Mouse (Mus musculus) intestine, embryonic 16.5 days (tissue): Measurements from ENCODE around the gene Cox20. TPM values are rescaled to one million over a fixed set of nuclear protein-coding genes. Genes with fewer than 3 reads are reported as not detected.

Source experiments
- ATAC-seq: fragments of 200-750 bp; cut with Nextera tagmentation; 2 replicates; pipeline ENCODE4 v1.8.0; 2017; ENCODE audit warnings: moderate TSS enrichment, moderate library complexity
- H3K27ac ChIP-seq: fragments of 300-500 bp; sonication (generic); 2 replicates; pipeline ENCODE4 v1.5.1; 2014; ENCODE audit warnings: mild to moderate bottlenecking, low read length
- H3K27me3 ChIP-seq: fragments of 300-500 bp; sonication (generic); replicated peaks from 2 replicates; pipeline ENCODE4 v1.6.1; 2014; ENCODE audit warnings: low read length, control low read depth, mixed read lengths; ENCODE audit not compliant: control insufficient read depth, insufficient read depth
- H3K36me3 ChIP-seq: fragments of 300-500 bp; sonication (generic); 2 replicates; pipeline ENCODE4 v1.6.1; 2014; ENCODE audit warnings: low read length, control low read depth; ENCODE audit not compliant: control insufficient read depth, insufficient read depth
- H3K4me1 ChIP-seq: fragments of 300-500 bp; sonication (generic); 2 replicates; pipeline ENCODE4 v1.6.1; 2014; ENCODE audit warnings: low read length, control low read depth, mixed read lengths; ENCODE audit not compliant: control insufficient read depth, insufficient read depth
- H3K4me2 ChIP-seq: fragments of 300-500 bp; sonication (generic); 2 replicates; pipeline ENCODE4 v1.6.1; 2014; ENCODE audit warnings: low read depth, low read length, control low read depth
- H3K4me3 ChIP-seq: fragments of 300-500 bp; sonication (generic); 2 replicates; pipeline ENCODE4 v1.5.1; 2014; ENCODE audit warnings: mild to moderate bottlenecking, low read length
- H3K9ac ChIP-seq: fragments of 300-500 bp; sonication (generic); 2 replicates; pipeline ENCODE4 v1.6.1; 2014; ENCODE audit warnings: low read depth, low read length
- H3K9me3 ChIP-seq: fragments of 300-500 bp; sonication (generic); 2 replicates; pipeline ENCODE4 v1.6.1; 2016; ENCODE audit warnings: low read length, control low read depth; ENCODE audit not compliant: control insufficient read depth
- WGBS: fragments of 180-500 bp; shearing (Covaris S2); extraction: QIAGEN DNeasy Blood & Tissue Kit; methylation state at CpG from one replicate; pipeline ENCODE4 v1.1.7; 2014; 5-methylcytosine and 5-hydroxymethylcytosine counted together
- polyA plus RNA-seq: library from polyadenylated mRNA; unstranded; fragments of >200 nt; fragmentation: Nextera tagmentation; extraction: Ambion mirVana; gene quantifications from 2 replicates; pipeline ENCODE4 v1.2.1, GENCODE M21; 2015

The Cox20 gene
- polyA plus RNA-seq, 1 experiment from 2014 or later, result 142 TPM

- no peaks in the 10 kb centered on the region for H3K27me3 ChIP-seq
- ATAC-seq, result peak; percentile 66
- peak overlapping the region; percentile 55 for H3K4me2 ChIP-seq
- peaks cover 15% of the 10 kb centered on the region for H3K4me1 ChIP-seq
- peak overlapping the region; percentile 89 for H3K9ac ChIP-seq
- H3K9me3 ChIP-seq, result no peaks in the 10 kb centered on the region
- WGBS, result under 1% methylated on average over 17 of the region's 17 CpGs
- peak overlapping the region; percentile 71 for H3K4me3 ChIP-seq
- H3K36me3 ChIP-seq, result peaks cover under 1% of the 10 kb centered on the region; the same call in 1 of the 2 replicates
- H3K27ac ChIP-seq, result peak overlapping the region; percentile 99
Observed at GRCm38 (mm10) chr1:178318002-178318388, 935 bp upstream of the Cox20 start.

GRCm38 (mm10) chr1:178319295-178320037 lies 536 bp downstream of the Cox20 start:
- Histone ChIP-seq H3K4me1 (peaks cover 15% of the 10 kb centered on the region), H3K9ac (peak overlapping the region; percentile 89), H3K4me3 (peak overlapping the region; percentile 71), H3K27ac (peak overlapping the region; percentile 99), H3K36me3 (peaks cover 7% of the 10 kb centered on the region; the same call in 1 of the 2 replicates), H3K27me3 (no peaks in the 10 kb centered on the region), H3K9me3 (no peaks in the 10 kb centered on the region), H3K4me2 (peak overlapping the region; percentile 83)
- WGBS, result 2% methylated on average over 12 of the region's 12 CpGs
- peak; percentile 36 for ATAC-seq

GRCm38 (mm10) chr1:178320038-178320722 lies 1.2 kb downstream of the Cox20 start:
- Histone ChIP-seq H3K4me2 (peak overlapping the region; percentile 83), H3K36me3 (peaks cover 7% of the 10 kb centered on the region; the same call in 1 of the 2 replicates)
- WGBS, result 16% methylated on average over 8 of the region's 8 CpGs

GRCm38 (mm10) chr1:178320723-178321590 lies 2.0 kb downstream of the Cox20 start:
- H3K9ac ChIP-seq, result peak overlapping the region; percentile 89; the same call in 1 of the 2 replicates
- 41% methylated on average over 5 of the region's 5 CpGs for WGBS
- H3K4me1 ChIP-seq, result peaks cover 15% of the 10 kb centered on the region
- no peak for ATAC-seq
- H3K36me3 ChIP-seq, result peaks cover 7% of the 10 kb centered on the region; the same call in 1 of the 2 replicates
- no peaks in the 10 kb centered on the region for H3K27me3 ChIP-seq
- peak overlapping the region; percentile 83 for H3K4me2 ChIP-seq
- H3K4me3 ChIP-seq, result peak overlapping the region; percentile 71
- peak overlapping the region; percentile 99; the same call in 1 of the 2 replicates for H3K27ac ChIP-seq
- no peaks in the 10 kb centered on the region for H3K9me3 ChIP-seq

More at GRCm38 (mm10) chr1:178320038-178320722, 1.2 kb downstream of the Cox20 start:
- no peaks in the 10 kb centered on the region for H3K27me3 ChIP-seq
- no peak for ATAC-seq
- peaks cover 15% of the 10 kb centered on the region for H3K4me1 ChIP-seq
- peak overlapping the region; percentile 89 for H3K9ac ChIP-seq
- H3K4me3 ChIP-seq, result peak overlapping the region; percentile 71
- H3K27ac ChIP-seq, result peak overlapping the region; percentile 99
- H3K9me3 ChIP-seq, result no peaks in the 10 kb centered on the region

GRCm38 (mm10) chr1:178321730-178322357 lies 2.9 kb downstream of the Cox20 start:
- Histone ChIP-seq H3K9ac (no peak overlapping the region), H3K4me1 (peaks cover 15% of the 10 kb centered on the region), H3K4me3 (no peak overlapping the region), H3K36me3 (peaks cover 7% of the 10 kb centered on the region; the same call in 1 of the 2 replicates), H3K4me2 (0 out of 2 replicates have a peak overlapping the region, but pooled peaks have one; percentile 83), H3K27ac (no peak overlapping the region), H3K9me3 (no peaks in the 10 kb centered on the region), H3K27me3 (no peaks in the 10 kb centered on the region)
- WGBS, result 62% methylated on average over 4 of the region's 4 CpGs
- ATAC-seq, result no peak

- no peak overlapping the region for H3K4me2 ChIP-seq
- H3K4me1 ChIP-seq, result peaks cover 12% of the 10 kb centered on the region
- WGBS, result 87% methylated on average over 1 of the region's 1 CpGs
Observed at GRCm38 (mm10) chr1:178323235-178323634, 4.3 kb downstream of the Cox20 start.

GRCm38 (mm10) chr1:178324568-178324967 lies 5.6 kb downstream of the Cox20 start:
- Histone ChIP-seq H3K36me3 (peaks cover 10% of the 10 kb centered on the region; the same call in 1 of the 2 replicates), H3K9ac (no peak overlapping the region), H3K9me3 (no peaks in the 10 kb centered on the region), H3K27me3 (no peaks in the 10 kb centered on the region), H3K4me3 (no peak overlapping the region), H3K4me2 (no peak overlapping the region), H3K4me1 (peaks cover 12% of the 10 kb centered on the region), H3K27ac (no peak overlapping the region)
- 89% methylated on average over 1 of the region's 1 CpGs for WGBS
- ATAC-seq, result no peak

More at GRCm38 (mm10) chr1:178323235-178323634, 4.3 kb downstream of the Cox20 start:
- no peaks in the 10 kb centered on the region for H3K27me3 ChIP-seq
- no peak for ATAC-seq
- H3K27ac ChIP-seq, result no peak overlapping the region; the same call in 1 of the 2 replicates
- H3K4me3 ChIP-seq, result no peak overlapping the region
- no peak overlapping the region for H3K9ac ChIP-seq
- peaks cover 7% of the 10 kb centered on the region; the same call in 1 of the 2 replicates for H3K36me3 ChIP-seq
- H3K9me3 ChIP-seq, result no peaks in the 10 kb centered on the region

- H3K4me3 ChIP-seq, result no peak overlapping the region
- no peak overlapping the region for H3K9ac ChIP-seq
- H3K36me3 ChIP-seq, result peaks cover 13% of the 10 kb centered on the region
- H3K27me3 ChIP-seq, result no peaks in the 10 kb centered on the region
- no peak overlapping the region for H3K27ac ChIP-seq
- H3K4me2 ChIP-seq, result no peak overlapping the region
- no peaks in the 10 kb centered on the region for H3K9me3 ChIP-seq
- H3K4me1 ChIP-seq, result peaks cover 8% of the 10 kb centered on the region
- WGBS, result 93% methylated on average over 1 of the region's 1 CpGs
- no peak for ATAC-seq
Observed at GRCm38 (mm10) chr1:178326357-178326756, 7.4 kb downstream of the Cox20 start.
